Mouse (Mus musculus): ENCODE results near the gene Lpcat1.
A peak's percentile ranks its signal among the peaks of the same experiment; 100 is the strongest.

The Lpcat1 gene

DNA sequence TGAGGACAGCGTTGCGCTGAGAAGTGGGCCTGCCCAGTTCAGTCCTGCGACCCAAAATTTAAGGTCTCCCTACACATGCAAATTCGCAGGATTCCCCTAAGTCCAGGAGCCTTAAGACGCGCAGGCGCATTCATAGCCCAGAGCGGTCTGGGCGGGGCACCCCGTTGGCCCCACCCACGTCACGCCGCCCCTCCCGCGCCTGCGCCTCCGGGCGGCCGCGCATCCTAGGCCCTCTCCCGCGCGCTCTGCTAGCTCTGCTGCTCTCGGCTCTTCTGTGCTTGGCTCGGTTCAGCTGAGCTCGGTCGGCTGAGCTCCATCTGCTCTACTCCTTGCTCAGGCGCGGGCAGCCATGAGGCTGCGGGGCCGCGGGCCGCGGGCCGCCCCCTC, at the start of gene Lpcat1:
Gene Lpcat1, plus strand, starts transcription at position 164 of the 387 bp plus-strand sequence.
- peak; percentile 74 for DNase-seq

DNA sequence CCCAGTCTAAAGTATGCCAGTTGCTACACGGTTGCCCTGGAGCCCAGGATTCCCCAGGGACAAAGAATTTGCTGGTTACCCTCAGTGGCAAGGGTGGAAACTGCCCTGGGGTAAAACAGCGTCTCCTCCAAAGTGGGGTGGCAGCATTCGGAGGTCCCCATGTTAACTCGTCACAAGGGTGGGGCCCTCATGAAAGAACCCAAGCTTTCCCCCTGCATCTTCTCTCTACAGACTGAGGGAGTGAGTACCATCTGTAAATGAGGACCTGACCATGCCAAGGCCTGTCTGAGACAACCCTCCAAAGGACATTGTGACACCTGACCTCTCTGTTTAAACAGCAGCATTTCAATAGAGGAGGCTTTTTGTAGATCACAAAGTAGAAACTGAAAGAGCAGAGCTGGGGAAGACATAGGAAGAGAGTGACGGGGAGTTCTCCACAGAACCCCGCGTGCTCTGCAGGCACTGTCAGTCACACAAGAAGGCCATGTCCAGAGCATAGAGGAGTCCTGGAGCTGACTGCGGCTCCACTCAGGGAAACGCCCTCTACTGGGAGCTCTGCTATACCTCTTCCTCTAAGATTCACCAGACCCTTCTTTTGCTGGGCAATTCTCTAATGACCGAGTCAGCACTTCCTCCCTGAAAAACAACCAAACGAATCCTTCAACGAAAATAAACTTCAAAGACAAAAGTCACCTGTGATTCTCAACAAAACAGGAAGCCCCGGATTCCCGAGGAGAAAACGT, 49.3 kb upstream of the Lpcat1 start:
- no peak for DNase-seq

DNA sequence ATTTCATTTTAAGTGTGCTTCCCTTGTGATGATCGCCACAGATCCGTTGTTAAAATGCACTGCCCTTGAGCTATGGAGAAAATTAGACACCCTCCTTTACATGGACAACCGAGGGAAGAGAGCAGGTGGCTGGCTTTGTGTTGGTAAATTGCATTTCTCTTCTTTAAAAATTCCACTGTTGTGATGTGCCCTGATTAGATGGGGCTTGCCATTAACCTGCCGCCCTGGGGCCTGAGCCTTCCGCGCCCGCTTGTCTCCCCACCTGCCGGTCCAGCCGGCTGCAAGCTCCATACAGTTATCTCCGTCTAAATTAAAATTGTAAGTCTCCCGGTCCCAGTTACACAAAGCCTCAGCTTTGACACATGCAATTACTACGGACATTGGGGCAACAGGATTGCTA, 48.7 kb upstream of the Lpcat1 start:
- DNase-seq, result no peak

- no peak for DNase-seq
Measured at GRCm38 (mm10) chr13:73419244-73419643, 47.8 kb upstream of the Lpcat1 start.

DNA sequence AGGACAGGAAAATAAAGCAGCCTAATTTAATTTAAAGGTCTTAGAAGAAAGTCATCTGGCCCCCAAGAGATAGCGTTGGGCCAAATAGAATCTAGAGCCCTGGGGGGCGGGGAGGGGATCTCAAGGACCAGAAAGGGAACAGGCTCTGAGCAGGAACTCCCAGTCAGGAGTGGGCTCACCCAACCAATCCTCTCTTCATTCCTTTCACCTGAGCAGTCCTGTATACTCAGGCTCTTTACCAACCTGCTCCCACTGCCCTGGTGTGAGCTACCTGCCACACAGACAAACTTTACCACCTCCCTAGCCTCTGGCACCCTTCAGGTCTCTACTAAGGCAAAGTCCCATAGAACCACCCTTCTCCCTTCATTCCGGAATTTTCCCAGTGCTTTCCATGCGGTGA, 44.0 kb upstream of the Lpcat1 start:
- no peak for DNase-seq

GRCm38 (mm10) chr13:73425035-73425434, 42.0 kb upstream of the Lpcat1 start:
- no peak for DNase-seq

DNA sequence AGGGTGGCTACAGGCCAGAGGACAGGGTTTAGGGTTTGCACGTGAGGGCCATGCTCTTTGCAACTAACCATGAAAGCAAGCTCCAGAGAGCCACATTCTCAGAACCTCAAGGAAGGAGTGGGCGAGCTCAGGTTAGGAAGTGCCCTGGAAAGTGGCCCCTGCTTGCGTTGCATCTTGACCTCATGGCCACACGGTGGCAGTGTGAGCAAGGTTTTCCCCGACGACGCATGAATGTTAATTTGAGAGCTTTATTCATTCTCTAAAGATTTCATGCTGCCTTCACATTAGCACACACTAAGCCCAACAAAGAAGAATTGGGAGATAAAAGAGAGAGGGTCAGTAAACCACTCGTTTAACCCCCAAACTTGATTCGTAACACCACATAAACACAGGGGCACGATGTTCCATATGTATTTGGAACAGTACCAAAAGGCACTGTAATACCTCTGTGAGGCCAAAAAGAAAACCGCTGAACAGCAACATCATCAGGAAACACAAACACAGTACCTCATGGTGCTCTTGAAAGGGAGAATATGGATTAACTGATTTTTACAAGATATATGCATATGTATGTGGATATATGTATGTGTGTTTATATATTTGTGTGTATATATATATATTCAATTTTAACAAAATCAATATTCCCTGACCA, 41.0 kb upstream of the Lpcat1 start:
- peak; percentile 19 to 23 for DNase-seq

- DNase-seq, result no peak
Measured at GRCm38 (mm10) chr13:73426587-73426986, 40.4 kb upstream of the Lpcat1 start.

GRCm38 (mm10) chr13:73429605-73430321, 37.2 kb upstream of the Lpcat1 start:
- no peak for DNase-seq

- no peak for DNase-seq
Measured at GRCm38 (mm10) chr13:73432466-73433149, 34.4 kb upstream of the Lpcat1 start.

DNA sequence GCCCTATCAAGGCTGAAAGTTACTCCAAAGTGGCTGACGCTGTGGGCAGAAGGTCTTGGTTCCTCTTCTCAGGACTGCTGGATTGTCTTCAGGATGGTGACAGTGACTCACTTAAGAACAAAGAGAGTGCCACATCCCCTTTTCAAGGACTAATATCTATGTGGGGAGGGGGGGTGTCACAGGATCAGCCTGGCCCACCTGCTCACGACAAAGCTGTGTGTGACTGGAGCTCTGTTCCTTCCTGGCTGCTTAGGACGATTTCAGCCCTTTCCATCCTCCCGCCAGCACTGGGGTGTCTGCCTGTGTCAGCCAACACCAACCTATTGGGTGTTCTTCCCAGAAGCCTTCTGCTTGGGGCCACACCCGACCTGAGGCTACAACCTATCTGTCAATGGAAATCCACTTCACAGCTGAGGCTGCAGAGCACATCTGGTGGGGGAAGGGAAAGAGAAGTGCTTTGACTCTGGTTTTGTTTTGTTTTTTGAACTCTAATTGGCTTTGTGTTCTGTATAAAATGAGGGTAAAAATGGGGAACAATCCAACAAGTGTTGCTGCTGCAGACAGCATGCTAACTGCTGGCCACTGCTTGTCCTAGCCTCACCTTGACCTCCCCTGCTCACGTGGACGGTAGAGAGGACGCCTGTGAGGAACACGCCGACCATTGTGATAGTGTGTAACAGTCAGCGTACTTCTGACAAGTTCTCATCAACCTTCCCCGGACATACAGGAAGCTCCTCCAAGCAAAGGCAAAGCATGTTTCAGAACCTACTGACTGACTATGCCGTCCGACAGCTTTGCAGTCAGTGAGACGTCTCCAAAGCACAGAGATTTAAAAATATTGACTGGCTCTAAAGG, 33.1 kb upstream of the Lpcat1 start:
- no peak for DNase-seq

GRCm38 (mm10) chr13:73434687-73435086, 32.3 kb upstream of the Lpcat1 start:
- no peak for DNase-seq

DNA sequence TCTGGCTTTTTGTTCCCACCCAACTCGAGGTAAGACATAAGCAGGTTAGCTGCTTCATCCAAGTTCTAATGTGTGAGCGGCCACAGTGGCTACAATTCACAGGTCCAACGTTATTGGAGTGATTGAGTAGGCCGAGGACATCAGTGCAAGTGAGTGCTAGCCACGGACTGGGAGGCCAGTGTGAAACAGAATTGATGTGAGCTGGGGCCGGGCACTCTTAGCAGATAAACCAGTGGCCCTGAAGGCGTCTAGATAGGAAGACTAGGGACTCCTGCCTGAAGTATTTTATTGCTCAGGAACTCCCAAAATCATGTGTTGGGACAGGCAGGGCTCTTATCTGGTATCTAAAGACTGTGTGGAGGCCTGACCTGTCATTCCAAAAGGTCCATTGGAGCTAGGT, 31.3 kb upstream of the Lpcat1 start:
- DNase-seq, result no peak

GRCm38 (mm10) chr13:73439057-73439456, 27.9 kb upstream of the Lpcat1 start:
- DNase-seq, result no peak

DNA sequence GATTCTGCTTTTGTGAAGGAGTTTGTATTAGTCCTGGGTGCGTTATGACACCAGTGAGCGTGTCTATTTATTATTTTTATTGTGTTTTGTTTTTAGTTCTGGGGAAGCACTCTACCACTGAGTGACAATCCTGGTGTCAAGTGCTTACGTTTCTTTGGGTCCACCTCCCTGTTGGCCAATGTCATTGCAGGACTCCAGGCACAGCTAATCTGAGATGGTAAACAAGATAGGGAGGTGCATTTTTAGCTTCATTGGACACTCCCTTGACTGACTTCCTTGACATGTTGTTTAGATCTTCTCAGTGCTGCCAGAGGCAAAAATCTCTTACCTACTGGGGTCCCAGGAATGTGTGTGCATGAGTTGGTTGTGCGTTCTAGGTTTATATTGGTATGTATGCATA, 26.0 kb upstream of the Lpcat1 start:
- no peak for DNase-seq

DNA sequence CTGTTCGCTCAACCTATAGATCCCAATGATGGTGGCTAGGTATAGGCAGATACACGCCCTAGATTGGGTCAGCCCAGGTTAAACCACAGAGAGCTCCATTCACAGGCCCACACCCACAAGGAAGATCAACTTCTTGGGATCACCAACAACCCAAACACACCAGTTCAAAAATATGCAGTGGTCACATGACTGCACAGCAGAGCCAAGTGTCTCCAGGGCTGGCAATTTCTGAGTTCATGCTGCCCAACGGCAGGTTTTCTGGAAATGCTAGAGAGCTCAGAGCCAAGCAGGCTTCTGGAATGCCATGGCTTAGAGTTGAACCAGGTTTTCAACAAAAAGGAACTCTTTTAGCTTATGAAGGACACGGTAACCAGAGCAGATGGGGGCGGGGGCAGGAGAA, 25.3 kb upstream of the Lpcat1 start:
- no peak for DNase-seq

DNA sequence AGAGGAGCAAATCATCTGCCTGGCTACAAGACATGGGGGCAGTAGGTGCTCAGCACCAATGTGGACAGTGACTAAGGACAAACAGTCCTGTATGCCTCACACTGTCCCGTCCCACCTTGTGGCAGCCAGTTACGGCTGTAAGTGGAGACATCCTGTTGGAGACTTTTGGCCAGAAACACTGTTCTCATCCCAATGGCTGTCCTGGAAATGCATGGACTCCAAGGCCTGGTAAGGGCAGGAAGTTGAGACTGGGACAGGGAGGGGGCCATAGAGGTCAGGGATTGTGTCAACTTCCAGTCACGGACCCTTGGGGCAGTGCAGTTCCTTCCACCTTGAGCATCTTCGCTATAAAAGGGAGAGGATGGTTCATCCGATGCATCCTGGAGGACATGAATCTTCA, 24.6 kb upstream of the Lpcat1 start:
- DNase-seq, result no peak

DNA sequence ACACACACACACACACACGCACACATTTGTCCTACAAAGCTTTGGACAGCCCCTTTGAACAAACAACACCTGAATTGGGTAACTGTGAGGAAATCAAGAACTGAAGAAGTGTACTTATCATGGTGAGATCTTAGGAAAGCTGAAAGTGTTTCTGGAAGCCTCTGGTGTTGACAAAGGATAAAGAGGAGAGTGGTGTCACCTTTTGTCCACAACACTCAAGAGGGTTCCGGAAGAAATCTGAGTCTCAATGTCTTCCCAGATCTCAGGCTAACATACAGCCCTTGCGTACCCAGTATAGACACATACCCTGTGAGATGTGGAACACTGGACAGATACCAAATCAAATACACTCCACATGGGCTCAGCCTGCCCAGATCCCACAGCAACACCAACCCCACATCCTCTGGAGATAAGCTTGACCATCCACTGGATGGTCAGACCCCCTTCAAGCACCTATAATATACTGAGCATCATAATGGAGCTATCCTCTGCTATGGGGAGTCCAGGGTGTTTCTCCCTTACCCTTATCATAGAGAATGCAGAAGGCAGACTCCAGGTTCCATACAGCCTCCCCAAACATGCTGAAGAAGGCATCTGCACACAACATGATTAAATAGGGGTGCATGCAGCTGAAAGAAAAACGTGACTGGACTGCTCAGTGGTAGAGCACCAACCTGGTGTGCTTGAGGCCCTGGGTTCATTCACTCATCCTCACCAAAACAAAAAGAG, 23.7 kb upstream of the Lpcat1 start:
- DNase-seq, result no peak

GRCm38 (mm10) chr13:73445087-73445486, 21.9 kb upstream of the Lpcat1 start:
- no peak for DNase-seq

GRCm38 (mm10) chr13:73446076-73446475, 20.9 kb upstream of the Lpcat1 start:
- DNase-seq, result no peak

DNA sequence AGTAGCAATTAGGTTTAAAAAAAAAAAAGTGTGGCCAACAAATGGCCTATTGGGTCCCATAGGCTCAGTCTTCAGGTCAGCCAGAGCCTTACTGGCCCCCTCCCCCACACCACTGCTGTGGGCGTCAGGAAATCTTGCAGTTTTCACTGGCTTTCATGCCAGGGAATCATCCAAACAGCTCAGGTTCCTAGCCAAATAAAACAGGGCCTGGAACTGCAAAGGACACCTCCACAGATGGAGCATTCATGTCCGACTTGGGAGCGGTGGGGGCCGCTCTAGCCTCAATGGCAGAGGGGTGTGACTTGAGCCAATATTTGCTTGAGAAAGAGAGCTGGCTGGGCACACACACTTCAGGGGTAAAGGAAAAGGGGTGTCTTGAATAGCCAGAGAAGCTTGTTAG, 20.5 kb upstream of the Lpcat1 start:
- no peak for DNase-seq

GRCm38 (mm10) chr13:73446943-73447342, 20.1 kb upstream of the Lpcat1 start:
- no peak for DNase-seq
